In genomic region chr3:152474582-152475277, GRCm38 (mm10) we compare ENCODE assay signal across 8 mouse cellular contexts.
A peak's percentile ranks its signal among the peaks of the same experiment; 100 is the strongest.
DNase-seq lines count a peak whose midpoint lies in the region; ATAC-seq and TF ChIP-seq lines count a peak whose summit lies in the region.

No protein-coding gene starts in this region.

- 0 out of 2 replicates have a peak, but pooled peaks cover 2% of the 10 kb centered on the region for H3K27me3 ChIP-seq in neural tube, embryonic 15.5 days (replicated peaks)
- no peaks in the 10 kb centered on the region for H3K27me3 ChIP-seq in heart, embryonic 14.5 days (ENCODE audit: control insufficient read depth, insufficient read depth, low read length)
- H3K27me3 ChIP-seq in limb, embryonic 14.5 days (ENCODE audit: control insufficient read depth, insufficient read depth, low read length), result no peaks in the 10 kb centered on the region

- H3K4me2 ChIP-seq in neural tube, embryonic 15.5 days, result no peak overlapping the region
- no peak overlapping the region for H3K4me2 ChIP-seq in heart, embryonic 14.5 days (ENCODE audit: low read length)
- no peak overlapping the region for H3K4me2 ChIP-seq in limb, embryonic 14.5 days (replicated peaks; ENCODE audit: low read depth, low read length, severe bottlenecking)

- no peak for ATAC-seq in neural tube, embryonic 15.5 days (ENCODE audit: low FRiP score)
- no peak for ATAC-seq in heart, embryonic 14.5 days (ENCODE audit: insufficient number of reproducible peaks, insufficient read depth, low FRiP score, low read depth)
- ATAC-seq in limb, embryonic 14.5 days (ENCODE audit: low FRiP score, low read depth), result no peak

- H3K27ac ChIP-seq in neural tube, embryonic 15.5 days (replicated peaks), result no peak overlapping the region
- H3K27ac ChIP-seq in heart, embryonic 14.5 days (replicated peaks in 1 of 2; ENCODE audit: control insufficient read depth in 1 of 2, insufficient read depth in 1 of 2, low read depth in 2 of 2, low read length in 2 of 2), result no peak overlapping the region
- no peak overlapping the region for H3K27ac ChIP-seq in limb, embryonic 14.5 days (replicated peaks; ENCODE audit: low read depth, low read length)

- H3K4me3 ChIP-seq in neural tube, embryonic 15.5 days (replicated peaks), result no peak overlapping the region
- no peak overlapping the region for H3K4me3 ChIP-seq in heart, embryonic 14.5 days (ENCODE audit: control insufficient read depth in 1 of 2, insufficient read depth in 1 of 2, low read depth in 1 of 2, low read length in 2 of 2)
- no peak overlapping the region for H3K4me3 ChIP-seq in limb, embryonic 14.5 days (replicated peaks; ENCODE audit: low read length)

- DNase-seq in neural tube, embryonic 10.5 days (ENCODE audit: extremely low spot score, low spot score), result peak; percentile 54
- peak; percentile 48 for DNase-seq in WW6 (ENCODE audit: low read depth, low spot score)
- peak; percentile 20 for DNase-seq in cerebellum, adult 11-12 months
- peak; percentile 70 for DNase-seq in limb, embryonic 14.5 days (ENCODE audit: low spot score)
- peak; percentile 32 for DNase-seq in ovary, postnatal 36 days (ENCODE audit: low spot score)
- no peak for DNase-seq in Muller cell, postnatal 12 days (ENCODE audit: inconsistent ontology term)

- H3K9me3 ChIP-seq in neural tube, embryonic 15.5 days (replicated peaks), result no peaks in the 10 kb centered on the region
- H3K9me3 ChIP-seq in heart, embryonic 14.5 days (ENCODE audit: control insufficient read depth, low read length), result no peaks in the 10 kb centered on the region
- H3K9me3 ChIP-seq in limb, embryonic 14.5 days (ENCODE audit: control insufficient read depth, low read length), result no peaks in the 10 kb centered on the region

- 65% methylated on average over 15 of the region's 15 CpGs for whole genome bisulfite sequencing in neural tube, embryonic 15.5 days
- WGBS in heart, embryonic 14.5 days, result 48% methylated on average over 15 of the region's 15 CpGs
- WGBS in limb, embryonic 14.5 days, result 57% methylated on average over 15 of the region's 15 CpGs

- no peaks in the 10 kb centered on the region for H3K36me3 ChIP-seq in neural tube, embryonic 15.5 days
- H3K36me3 ChIP-seq in heart, embryonic 14.5 days (ENCODE audit: control insufficient read depth, insufficient read depth, low read length), result no peaks in the 10 kb centered on the region
- H3K36me3 ChIP-seq in limb, embryonic 14.5 days (ENCODE audit: control insufficient read depth, insufficient read depth, low read length), result no peaks in the 10 kb centered on the region

- H3K9ac ChIP-seq in neural tube, embryonic 15.5 days (replicated peaks), result no peak overlapping the region
- H3K9ac ChIP-seq in heart, embryonic 14.5 days (ENCODE audit: low read length), result 0 out of 2 replicates have a peak overlapping the region, but pooled peaks have one; percentile 25
- no peak overlapping the region for H3K9ac ChIP-seq in limb, embryonic 14.5 days (ENCODE audit: low read depth, low read length, severe bottlenecking)

- H3K4me1 ChIP-seq in neural tube, embryonic 15.5 days, result peaks cover 12% of the 10 kb centered on the region
- peaks cover 10 to 11% of the 10 kb centered on the region in 2 experiments for H3K4me1 ChIP-seq in heart, embryonic 14.5 days (ENCODE audit: control insufficient read depth in 2 of 2, insufficient read depth in 2 of 2, low read length in 2 of 2)
- peaks cover 8% of the 10 kb centered on the region; the same call in 1 of the 2 replicates for H3K4me1 ChIP-seq in limb, embryonic 14.5 days (ENCODE audit: control insufficient read depth, insufficient read depth, low read length)

- no peak for TF ChIP-seq POLR2A in limb, embryonic 14.5 days (IDR thresholded peaks at IDR 0.05; ENCODE audit: borderline replicate concordance, extremely low read depth, insufficient read depth, insufficient read length)
